Mouse (Mus musculus): ENCODE measurements around the gene Trafd1.

Gene Trafd1

DNA sequence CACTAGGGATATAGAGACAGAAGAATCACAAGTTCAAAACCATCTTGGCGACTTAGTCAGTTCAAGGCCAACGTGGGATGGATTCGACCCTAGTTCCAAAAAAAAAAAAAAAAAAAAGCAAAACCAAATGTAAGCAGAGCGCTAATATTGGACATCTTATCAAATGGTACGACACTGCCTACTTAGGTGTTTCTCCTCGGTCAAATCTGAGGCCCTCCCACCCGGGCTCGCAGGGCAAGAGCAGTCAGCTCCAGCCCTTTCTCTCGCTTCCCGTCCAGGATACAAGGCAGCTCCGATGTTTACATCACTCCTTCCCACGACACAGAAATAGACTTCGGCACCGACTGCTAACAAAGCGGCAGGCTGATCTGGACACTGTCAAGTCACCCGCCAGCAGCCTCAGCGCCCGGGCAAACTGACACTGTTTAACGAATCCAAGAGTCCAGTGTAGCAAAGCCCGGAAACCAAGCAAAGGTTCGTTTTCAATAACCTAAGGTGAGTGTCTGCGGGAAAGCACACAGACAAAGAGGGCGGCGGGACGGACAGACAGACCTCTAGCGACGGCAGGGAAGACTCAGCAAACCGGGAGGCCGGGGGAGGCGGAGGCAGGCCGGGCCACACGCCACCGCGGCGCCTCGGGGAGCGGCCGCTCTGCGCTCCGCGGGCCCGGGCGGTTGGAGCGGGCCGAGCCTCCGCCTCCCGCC, 523 bp downstream of the Trafd1 start:
- peak; percentile 74 for DNase-seq (ENCODE audit: low spot score)

GRCm38 (mm10) chr5:121383857-121384756, 1.3 kb downstream of the Trafd1 start:
- no peak for DNase-seq (ENCODE audit: low spot score)

DNA sequence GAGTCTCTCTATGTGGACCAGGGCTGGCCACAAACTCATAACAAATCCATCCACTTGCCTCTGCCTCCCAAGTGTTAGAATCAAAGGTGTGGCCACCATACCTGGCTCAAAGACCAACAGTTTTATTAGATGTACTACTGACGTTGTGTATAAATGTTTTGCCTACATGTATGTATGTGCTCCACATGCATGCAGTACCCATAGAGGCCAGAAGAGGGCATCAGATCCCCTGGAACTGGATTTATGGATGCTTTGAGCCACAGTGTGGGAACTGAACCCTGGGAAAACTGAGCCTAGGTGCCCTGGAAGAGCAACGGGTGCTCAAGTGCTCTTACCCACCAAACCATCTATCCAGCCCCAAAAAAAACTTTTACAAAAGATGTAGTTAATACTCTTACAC, 4.7 kb downstream of the Trafd1 start:
- no peak for DNase-seq (ENCODE audit: low spot score)

- DNase-seq (ENCODE audit: low spot score), result no peak
Observed at GRCm38 (mm10) chr5:121378678-121379256, 6.7 kb downstream of the Trafd1 start.

DNA sequence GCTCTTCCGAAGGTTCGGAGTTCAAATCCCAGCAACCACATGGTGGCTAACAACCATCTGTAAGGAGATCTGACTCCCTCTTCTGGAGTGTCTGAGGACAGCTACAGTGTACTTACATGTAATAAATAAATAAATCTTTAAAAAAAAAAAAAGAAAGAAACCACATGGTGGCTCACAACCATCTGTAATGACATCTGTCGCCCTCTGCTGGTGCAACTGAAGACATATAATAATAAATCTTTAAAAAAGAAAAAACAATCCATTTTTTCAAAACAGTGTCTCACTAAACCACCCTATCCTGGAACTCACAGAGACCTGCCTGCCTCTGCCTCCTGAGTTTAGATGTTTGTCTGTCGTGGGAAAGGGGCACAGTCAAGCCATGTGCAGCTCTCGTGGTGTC, 8.5 kb downstream of the Trafd1 start:
- DNase-seq (ENCODE audit: low spot score), result peak; percentile 32

DNA sequence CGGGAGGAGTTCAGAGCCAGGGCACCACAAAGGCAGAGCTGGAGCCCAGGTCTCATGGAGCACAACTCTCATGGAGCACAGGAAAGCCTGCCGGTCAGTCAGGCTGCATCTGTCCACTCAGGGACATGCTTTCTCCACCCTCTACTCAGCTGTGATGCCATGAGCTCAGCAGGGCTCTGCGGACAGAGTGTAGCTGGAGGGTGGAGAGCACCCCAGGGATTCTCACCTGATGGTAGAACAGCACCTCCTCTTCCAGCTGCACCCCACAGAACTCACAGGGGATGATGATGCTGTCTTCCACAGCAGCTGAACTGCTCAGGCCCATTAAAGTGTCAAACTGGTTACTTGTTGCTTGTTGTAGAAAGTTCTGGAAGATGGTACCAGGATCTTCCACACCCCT, 10.6 kb downstream of the Trafd1 start:
- no peak for DNase-seq (ENCODE audit: low spot score)

GRCm38 (mm10) chr5:121371712-121372111, 13.7 kb downstream of the Trafd1 start:
- no peak for DNase-seq (ENCODE audit: low spot score)

- DNase-seq (ENCODE audit: low spot score), result no peak
Observed at GRCm38 (mm10) chr5:121367255-121367654, 18.2 kb downstream of the Trafd1 start.

DNA sequence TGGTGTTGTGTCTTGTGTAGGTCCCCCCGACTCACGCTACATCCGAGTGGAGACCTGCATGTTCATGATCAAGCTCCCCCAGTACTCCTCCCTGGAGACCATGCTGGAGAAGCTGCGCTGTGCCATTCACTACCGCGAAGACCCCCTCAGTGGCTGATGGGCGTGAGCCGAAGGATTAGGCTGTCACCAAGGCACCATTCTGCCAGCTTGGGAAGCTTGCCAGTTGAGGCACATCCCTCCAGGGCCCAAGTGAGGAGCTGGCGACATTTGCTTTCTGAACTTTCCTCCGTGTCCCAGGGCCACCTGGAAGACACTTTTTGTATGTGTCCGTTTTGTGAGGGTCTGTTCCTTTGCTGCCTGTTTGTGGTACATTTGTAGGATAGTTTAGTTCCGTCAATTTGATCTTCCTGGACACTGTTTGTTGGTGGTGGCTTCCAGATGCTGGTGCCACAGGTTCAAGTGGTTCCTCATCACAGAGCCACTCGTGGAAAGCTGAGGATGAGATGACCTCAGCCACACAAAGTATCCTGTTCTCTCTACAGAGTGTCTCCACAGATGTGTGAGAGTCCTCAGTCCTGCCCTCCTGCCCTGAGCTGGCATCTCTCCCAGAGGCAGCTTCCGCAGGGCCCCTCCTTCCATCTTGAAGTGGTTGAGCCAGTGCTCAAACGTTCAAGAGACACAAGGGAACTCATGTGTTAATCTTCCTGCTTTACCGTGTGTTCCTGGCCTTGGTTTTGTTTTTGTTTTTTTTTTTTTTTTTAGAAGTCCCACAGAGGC, 18.8 kb downstream of the Trafd1 start:
- DNase-seq (ENCODE audit: low spot score), result no peak

DNA sequence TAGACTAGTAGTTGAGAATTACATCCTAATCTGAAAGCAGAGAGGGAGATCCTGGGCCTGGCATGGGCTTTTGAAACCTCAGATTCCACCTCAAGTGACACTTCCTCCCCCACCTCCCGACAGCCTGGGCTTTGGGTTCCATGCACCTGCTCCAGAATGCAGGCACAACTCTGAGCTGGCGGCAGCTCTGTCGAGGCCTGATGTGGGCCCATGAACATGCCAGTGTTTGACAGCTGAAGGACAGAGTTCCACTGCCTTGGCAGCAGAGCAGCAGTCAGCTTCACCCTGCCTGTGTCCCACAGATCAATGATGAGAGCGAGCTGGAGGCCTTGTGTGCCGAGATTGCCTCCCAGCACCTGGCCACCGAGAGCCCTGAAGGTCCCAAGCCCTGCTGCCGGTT, 22.0 kb downstream of the Trafd1 start:
- DNase-seq (ENCODE audit: low spot score), result no peak

DNA sequence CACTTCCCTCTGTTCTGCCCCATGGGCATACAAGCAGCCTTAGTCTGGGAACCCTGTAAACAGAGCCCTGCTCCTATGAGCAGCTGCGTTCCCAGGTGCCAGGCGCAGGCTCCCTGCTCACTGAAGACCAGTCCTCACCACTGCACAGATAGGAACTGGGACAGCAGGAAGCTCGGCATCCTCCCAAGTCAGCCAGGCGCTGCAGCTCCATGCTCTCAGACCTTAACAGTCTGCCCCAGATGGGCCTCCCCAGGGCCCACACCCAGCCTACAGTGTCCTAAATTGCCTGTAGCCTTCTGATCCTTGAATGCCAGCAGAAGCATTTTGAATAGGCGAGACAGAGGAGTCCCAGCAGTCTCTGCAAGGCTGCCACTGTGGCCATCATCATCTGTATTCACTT, 23.7 kb downstream of the Trafd1 start:
- DNase-seq (ENCODE audit: low spot score), result no peak

DNA sequence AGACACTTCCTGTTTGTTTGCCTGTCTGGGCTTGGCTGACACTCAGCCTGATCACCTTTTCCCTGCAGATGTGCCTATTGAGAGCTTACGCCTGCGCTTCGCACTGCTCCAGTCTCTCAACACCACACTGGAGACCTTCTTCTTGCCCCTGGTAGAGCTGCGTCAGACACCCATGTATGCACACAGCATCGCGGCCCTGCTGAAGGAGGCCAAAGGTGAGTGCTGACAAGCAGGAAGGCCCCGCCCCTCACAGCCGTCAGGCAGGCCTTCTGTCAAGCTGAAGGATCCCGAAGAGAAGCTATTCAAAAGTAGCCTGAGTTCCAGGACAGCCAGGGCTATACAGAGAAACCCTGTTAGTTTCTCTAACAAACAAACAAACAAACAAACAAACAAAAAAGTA, 26.2 kb downstream of the Trafd1 start:
- DNase-seq (ENCODE audit: low spot score), result no peak

GRCm38 (mm10) chr5:121343997-121344396, 41.4 kb downstream of the Trafd1 start:
- no peak for DNase-seq (ENCODE audit: low spot score)

DNA sequence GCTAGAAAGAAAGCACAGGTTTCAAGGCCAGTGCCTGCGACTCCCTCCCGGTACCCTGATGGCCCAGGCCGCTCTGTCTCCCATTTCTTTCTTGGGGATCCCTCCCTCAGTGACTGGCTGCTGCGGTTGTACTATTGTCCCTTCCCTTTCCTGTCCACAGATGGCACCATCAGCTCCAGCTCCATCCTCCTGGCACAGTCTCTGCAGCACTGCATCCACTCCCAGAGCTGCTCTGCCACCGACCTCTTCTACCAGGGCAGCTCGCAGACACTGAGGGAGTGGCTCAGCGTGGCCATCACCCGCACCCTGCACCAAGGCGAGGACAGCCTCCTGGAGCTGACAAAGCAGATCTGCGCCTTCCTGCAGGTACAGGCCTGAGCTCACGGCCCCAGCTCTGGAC, 42.9 kb downstream of the Trafd1 start:
- no peak for DNase-seq (ENCODE audit: low spot score)

- DNase-seq (ENCODE audit: low spot score), result peak; percentile 77
Observed at GRCm38 (mm10) chr5:121340965-121341473, 44.4 kb downstream of the Trafd1 start.

GRCm38 (mm10) chr5:121339507-121340230, 45.8 kb downstream of the Trafd1 start:
- DNase-seq (ENCODE audit: low spot score), result no peak

DNA sequence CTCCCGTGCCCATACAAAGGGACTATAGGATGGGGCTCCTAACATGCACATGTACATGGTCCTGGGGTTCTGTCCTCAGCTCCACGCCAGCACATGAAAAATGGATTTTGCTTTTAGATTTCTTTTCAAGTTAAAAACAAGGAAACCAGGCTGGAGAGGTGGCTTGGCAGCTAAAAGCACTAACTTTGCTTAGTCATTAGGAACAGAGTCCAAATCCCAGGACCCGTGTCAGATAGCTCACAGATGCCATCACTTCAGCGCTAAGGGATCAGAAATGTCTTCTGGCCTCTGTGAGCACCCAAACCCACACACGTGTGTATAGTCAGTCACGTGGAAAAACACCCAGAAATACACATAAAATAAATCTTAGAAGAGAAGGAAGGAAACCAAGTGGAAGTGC, 48.7 kb downstream of the Trafd1 start:
- DNase-seq (ENCODE audit: low spot score), result no peak

- DNase-seq (ENCODE audit: low spot score), result no peak
Observed at GRCm38 (mm10) chr5:121336009-121336408, 49.4 kb downstream of the Trafd1 start.

DNA sequence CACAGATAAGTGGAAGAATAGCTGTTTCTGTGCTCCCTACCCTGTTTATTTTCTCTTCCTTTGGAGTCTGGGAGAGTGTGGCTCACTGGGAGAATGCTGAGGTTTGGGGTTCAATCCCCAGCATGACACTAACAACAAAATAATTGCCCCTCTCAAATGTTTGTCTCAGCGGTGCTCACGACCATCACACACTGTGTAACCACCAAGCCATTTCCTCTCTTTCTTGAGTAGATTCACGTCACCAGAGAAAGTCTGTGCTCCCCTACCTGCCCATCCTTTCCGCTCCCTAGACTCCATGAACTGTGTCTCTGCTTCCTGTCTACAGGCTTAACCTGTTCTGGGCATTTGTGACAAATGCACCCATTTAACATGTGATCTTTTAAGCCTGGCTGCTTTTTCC, 50.0 kb downstream of the Trafd1 start:
- DNase-seq (ENCODE audit: low spot score), result no peak

- no peak for DNase-seq (ENCODE audit: low spot score)
Observed at GRCm38 (mm10) chr5:121334454-121334853, 51.0 kb downstream of the Trafd1 start.

DNA sequence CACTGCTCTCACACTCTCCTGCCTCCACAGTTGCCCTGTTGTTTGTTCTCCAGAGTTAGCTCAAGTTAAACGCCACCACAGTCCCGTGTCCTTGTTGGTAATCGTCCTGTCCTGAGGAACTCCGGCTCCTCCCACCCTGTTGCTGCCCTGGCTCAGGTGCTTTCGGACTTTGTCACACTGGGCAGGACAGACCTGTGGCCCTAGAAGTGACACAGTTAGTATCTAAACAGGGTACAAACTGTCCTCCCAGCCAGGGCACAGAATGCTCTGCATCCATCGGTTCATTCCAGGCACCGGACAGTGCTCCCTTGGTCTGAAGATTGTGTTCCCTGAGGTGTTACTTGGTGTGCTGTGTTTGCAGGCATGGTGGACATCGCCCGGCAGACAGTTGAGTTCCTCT, 51.5 kb downstream of the Trafd1 start:
- no peak for DNase-seq (ENCODE audit: low spot score)

All from embryo, embryonic 10 days (tissue).